Mouse (Mus musculus) adrenal gland, adult 2 months (tissue): Measurements from ENCODE around the gene Bach2. TPM values are rescaled to one million over a fixed set of nuclear protein-coding genes. Genes with fewer than 3 reads are reported as not detected.

Source experiments
- DNase-seq: peaks from one replicate; pipeline ENCODE4 v3.0.0; 2021
- polyA plus RNA-seq: library from polyadenylated mRNA; depleted of rRNA; stranded (reverse); fragments of >200 nt; gene quantifications from 2 replicates; pipeline ENCODE4 v1.2.3, GENCODE M21; 2012
- total RNA-seq, 2 experiments: library from RNA; stranded (reverse); gene quantifications; 2 replicates each; pipeline ENCODE4 v1.2.3; 2021

Gene Bach2
- total and polyA plus RNA-seq, 3 experiments, result 0.61 to 2.9 (median 2.2) TPM

- no peak for DNase-seq
These were observed 13.4 kb upstream of the Bach2 start for GRCm38 (mm10) chr4:32225191-32225590.

- no peak for DNase-seq
These were observed 10.5 kb upstream of the Bach2 start for GRCm38 (mm10) chr4:32227970-32228557.

GRCm38 (mm10) chr4:32229266-32229665 is 9.3 kb upstream of the Bach2 start:
- DNase-seq, result no peak

DNA sequence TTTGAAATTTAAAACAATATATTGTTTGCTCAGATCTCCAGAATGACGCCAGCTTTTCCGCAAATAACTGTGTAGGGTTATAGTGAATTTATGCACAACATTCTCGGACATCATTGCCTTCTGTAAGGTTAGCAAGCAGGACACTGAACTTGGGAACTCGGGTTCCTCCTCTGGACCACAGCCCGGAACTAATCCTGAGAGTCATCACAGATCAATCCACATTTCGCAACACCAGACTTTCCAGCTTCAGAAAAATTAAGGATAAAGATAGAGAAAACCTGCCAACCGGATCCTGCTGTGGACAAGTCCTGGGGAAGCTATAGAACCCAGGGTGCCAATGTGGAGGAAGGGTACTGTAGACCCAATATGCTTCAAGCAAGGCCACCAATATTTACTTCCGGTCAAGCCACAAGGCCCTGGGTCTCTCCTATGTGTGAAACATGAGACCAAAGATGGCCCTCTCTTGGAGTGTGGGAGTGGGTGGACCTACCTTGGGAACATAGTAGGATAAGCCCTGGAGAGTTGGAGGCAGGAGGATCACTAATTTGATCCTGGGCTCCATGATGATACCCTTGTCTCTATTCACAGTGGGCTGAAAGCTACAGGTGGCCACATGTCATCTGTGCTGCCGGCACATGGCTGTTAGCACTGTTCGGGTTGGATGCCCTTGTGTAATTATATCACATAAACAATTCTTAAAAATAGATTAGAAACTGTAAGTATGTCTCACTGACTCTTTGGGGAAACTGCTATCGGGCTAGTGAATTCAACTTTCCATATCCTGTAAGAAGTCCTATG is 7.1 kb upstream of the Bach2 start:
- no peak for DNase-seq

DNA sequence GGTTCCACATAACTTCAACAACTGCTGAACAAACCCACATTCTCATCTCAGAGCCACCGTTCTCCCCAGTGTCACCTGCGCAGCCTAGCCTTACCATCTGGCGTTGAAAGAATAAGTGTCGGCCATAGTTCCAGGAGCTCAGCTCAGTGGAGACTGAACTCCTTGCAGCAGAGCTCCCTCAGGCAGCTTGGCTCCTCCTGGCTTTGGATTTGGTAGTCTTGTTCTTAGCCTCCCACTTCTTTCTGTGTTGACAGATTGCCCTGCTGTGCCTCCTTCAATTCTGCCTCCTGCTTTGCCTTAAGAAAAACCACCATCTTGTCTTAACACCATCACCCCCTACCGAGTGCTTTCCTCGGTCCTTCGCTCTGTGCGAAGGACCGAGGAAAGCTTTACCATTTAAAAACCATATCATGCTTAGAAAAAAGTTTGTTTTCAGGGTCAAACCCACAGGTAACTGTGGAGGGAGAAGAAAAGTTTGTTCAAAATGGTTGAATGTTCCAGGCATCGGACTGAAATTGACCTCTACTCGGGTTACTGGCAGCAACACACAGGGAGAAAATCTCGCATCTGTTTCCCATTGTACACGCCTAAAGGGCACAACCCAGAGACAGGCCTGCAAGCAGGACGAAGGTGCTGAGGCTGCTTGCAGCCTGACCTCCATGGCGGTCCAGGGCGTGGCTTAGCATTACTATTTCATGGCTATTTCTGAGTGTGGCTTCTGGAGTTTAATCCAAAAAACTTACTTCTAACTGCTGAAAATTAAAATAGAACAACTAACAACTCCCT is 2.5 kb upstream of the Bach2 start:
- no peak for DNase-seq

DNA sequence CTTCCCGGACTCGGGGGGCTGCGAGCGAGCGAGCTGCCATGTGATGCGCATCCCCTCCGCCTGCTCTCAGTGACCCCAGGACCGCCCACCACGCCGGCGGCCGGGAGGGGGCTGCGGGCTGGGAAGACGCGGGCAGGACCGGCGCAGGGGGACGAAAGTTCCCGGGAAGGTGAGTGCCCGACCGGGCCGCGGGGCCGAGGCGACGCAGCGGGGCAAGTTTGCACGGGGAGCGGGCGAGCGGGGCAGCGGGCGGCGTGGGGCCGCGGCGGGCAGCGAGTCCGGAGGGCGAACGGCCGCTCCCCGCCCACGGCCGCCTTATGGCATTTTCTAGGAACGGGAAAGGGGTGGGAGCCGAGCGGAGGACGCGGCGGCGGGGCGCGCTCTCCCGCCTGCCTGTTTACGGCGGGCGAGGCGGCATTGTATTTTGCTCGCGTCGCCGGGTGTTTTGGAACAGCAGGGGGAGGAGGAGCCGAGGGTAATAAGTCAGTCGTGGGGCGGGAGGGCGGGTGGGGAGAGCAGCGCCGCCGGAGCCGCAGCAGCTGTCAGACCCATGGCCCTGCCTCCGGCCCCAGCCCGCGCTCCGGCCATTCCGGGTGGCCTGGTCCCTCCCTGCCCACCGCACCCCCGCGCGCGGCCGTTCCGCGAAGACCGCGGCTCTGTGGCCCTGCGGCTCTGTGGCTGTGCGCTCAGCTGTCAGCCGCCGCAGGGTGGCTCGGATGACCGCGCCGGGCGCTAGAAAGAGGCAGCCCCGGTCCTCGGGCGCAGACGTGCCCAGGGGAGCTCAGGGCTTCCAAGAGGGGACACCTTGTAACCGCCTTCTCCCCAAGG is 531 bp downstream of the Bach2 start:
- DNase-seq, result peak; percentile 87

DNA sequence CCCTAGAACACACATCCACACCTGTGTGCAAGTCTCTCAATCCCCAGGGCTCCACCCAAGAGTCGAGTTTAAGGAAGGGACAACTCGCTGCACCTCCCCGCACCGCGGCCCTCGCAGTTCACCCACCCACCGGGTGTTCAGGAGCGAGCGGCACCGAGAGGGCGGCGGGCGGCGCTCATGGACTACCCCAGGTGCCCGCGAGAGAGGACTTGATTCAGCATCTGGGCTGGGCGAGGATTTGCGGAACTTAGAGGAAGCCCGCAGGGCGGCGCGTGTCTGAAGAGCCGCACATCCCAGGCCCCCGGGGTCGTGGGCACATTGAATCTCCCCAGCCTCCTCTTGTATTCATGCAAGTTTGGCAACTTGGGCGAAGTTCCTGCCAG is 1.1 kb downstream of the Bach2 start:
- peak; percentile 73 for DNase-seq

DNA sequence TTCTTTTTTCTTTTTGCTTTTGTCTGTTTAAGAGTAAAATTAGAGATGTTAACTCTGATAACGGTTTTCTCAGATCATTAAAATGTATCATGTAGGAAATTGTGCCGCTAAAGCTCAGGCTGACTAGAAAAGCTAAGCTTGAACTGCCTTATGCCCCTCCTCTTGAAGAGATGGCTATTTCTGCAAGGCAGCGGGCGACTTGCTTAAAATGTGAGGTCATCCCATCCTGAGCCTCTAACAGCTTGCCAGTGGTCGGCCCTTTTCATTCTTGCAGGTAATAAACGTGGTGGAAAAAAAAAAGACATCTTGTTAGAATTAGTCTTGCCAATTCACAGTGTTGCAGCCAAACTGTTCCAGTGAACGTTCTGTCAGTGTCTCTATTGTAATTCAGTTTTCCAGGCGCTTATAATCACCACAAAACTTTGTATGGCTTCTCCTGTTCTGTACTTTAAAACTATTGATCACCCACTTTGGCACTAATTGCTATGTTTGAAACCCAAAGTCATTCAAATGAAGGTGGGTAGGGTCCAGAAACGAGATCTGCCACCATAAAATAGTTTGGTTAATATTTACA is 1.9 kb downstream of the Bach2 start:
- no peak for DNase-seq

GRCm38 (mm10) chr4:32241351-32241980 is 2.9 kb downstream of the Bach2 start:
- DNase-seq, result no peak

DNA sequence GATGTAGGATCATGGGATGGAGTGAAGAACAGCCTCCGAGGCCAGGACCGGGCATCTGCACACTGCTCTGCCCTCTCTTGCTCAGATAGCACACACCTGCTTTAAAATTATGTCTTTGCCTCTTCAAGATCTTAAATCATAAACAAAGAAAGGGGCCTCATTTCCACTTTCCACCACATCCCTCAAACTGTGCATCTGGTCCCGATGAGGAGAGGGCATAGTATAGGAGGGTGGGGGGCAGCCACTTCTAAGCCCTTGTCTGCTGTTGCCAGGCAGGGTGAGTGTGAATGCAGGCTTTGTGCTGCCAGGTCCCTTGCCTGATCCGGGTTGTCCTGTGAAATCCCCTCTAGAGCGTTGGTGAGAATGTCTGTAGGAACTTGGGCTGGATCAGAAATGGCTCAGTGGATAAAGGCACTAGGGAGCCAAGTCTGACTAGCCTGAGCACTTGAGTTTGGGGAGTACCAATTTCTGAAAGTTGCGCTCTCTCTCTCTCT is 3.6 kb downstream of the Bach2 start:
- no peak for DNase-seq

- DNase-seq, result no peak
These were observed 4.9 kb downstream of the Bach2 start for GRCm38 (mm10) chr4:32243458-32243857.

- no peak for DNase-seq
These were observed 5.6 kb downstream of the Bach2 start for GRCm38 (mm10) chr4:32244092-32244745.

DNA sequence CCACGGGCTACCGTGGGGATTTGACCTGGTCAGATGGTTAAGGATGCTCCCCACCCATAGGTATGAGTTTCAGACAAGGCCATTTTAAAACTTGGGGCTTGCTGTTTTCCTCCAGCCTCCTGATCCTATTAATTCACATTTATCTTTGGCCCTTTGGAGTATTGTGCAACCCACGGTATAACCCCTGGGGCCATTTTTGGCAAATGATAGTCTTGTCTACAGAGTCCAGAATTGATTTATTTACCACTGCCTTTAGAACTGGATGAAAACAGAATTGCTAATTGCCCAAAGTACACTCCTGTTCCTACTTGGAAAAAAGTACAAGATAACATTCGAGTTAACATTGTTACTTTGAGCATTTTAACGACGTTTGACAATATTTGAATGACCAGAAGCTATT is 7.0 kb downstream of the Bach2 start:
- DNase-seq, result peak; percentile 31

GRCm38 (mm10) chr4:32246020-32246419 is 7.4 kb downstream of the Bach2 start:
- DNase-seq, result no peak

DNA sequence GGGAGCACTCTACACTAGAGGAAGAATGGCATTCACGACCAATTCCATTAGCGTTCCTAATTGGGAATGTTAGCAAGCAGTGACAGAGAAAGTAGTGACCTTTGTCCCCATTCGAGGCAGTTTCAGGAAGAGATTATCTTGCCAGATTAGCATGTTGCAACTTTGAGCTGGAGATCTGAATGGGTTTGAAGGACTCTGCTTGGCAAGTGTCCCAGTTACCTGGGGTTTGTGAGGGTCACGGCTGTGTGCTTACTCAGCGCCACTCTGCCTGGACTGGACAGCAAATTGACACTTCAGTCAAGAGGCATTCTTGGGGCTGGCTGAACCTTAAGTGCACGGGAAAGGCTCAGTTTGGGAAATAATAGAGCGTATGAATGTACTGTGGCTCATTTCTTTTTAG is 8.2 kb downstream of the Bach2 start:
- peak; percentile 79 for DNase-seq

- DNase-seq, result peak; percentile 24
These were observed 9.0 kb downstream of the Bach2 start for GRCm38 (mm10) chr4:32247463-32248113.

- peak; percentile 76 for DNase-seq
These were observed 9.6 kb downstream of the Bach2 start for GRCm38 (mm10) chr4:32248236-32248635.

- DNase-seq, result no peak
These were observed 10.4 kb downstream of the Bach2 start for GRCm38 (mm10) chr4:32248990-32249393.

GRCm38 (mm10) chr4:32249748-32250332 is 11.2 kb downstream of the Bach2 start:
- DNase-seq, result peak; percentile 37
